Mouse (Mus musculus): ENCODE data around the gene Wnt11. TPM values are rescaled to one million over a fixed set of nuclear protein-coding genes. Genes with fewer than 3 reads are reported as not detected.

Gene Wnt11
- polyA plus RNA-seq, 1 experiment from 2014 or later: 0.80 TPM

- Histone ChIP-seq H3K4me3 (ENCODE audit: low read depth, low read length) (no peak overlapping the region), H3K4me1 (replicated peaks; ENCODE audit: control insufficient read depth, insufficient read depth, low read length) (no peaks in the 10 kb centered on the region), H3K27me3 (replicated peaks; ENCODE audit: control insufficient read depth, insufficient read depth, low read length) (no peaks in the 10 kb centered on the region), H3K4me2 (replicated peaks; ENCODE audit: low read depth) (no peak overlapping the region), H3K9ac (ENCODE audit: low read depth, low read length) (no peak overlapping the region), H3K36me3 (ENCODE audit: control insufficient read depth, insufficient read depth) (no peaks in the 10 kb centered on the region), H3K9me3 (ENCODE audit: control insufficient read depth) (no peaks in the 10 kb centered on the region), H3K27ac (ENCODE audit: low read depth, low read length) (no peak overlapping the region)
- ATAC-seq: no peak
- 75% methylated on average over 3 of the region's 3 CpGs for WGBS
- TF ChIP-seq CTCF (IDR thresholded peaks at IDR 0.05; ENCODE audit: low read depth): no peak
These were observed 40.5 kb upstream of the Wnt11 start for GRCm38 (mm10) chr7:98794444-98794843.

GRCm38 (mm10) chr7:98795637-98796036 lies 39.3 kb upstream of the Wnt11 start:
- WGBS: 66% methylated on average over 5 of the region's 5 CpGs
- no peak overlapping the region for H3K27ac ChIP-seq (ENCODE audit: low read depth, low read length)
- no peak for TF ChIP-seq CTCF (IDR thresholded peaks at IDR 0.05; ENCODE audit: low read depth)

DNA sequence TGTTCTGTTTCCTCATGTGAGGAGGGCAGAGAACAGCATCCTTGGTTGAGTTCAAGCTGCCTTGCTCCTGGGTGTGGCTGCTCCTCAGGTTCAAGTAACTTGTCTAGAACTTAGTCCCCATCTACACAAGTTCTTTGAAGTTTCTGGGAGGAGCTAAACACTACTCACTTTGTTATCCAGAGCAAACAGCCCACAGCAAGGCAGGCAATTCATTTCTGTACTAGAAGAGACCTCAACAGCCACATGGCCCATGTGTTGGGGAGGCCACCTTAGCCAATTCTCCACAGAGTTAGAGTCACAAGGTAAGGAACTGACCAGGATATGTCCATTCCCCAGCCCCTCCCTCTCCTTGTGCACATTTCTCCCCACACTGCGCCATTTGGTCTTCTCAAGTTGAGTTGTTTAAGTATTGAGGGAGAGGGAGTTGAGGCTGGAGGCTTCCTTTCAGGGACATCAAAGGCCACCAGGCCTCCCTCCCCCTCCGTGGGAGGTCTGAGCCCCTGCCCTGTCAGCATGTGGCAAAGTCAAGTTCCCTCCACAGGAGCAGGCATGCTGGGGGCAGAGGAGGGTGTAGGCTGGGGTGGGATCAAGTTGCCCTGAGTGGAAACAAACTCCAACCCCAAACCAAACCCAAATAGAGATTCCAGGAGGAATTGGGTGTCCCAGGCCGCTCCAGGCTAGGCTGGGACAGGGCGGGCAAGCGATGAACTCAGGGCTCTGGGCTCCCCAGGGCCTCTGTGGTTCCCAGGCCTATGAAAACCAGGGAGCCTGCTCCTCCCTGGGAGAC lies 37.4 kb upstream of the Wnt11 start:
- TF ChIP-seq CTCF (IDR thresholded peaks at IDR 0.05; ENCODE audit: low read depth): no peak
- no peak for ATAC-seq
- WGBS: 58% methylated on average over 5 of the region's 5 CpGs

More at GRCm38 (mm10) chr7:98795637-98796036, 39.3 kb upstream of the Wnt11 start:
- no peak for ATAC-seq
- H3K4me1 ChIP-seq (replicated peaks; ENCODE audit: control insufficient read depth, insufficient read depth, low read length): no peaks in the 10 kb centered on the region
- no peaks in the 10 kb centered on the region for H3K27me3 ChIP-seq (replicated peaks; ENCODE audit: control insufficient read depth, insufficient read depth, low read length)
- H3K36me3 ChIP-seq (ENCODE audit: control insufficient read depth, insufficient read depth): no peaks in the 10 kb centered on the region
- no peak overlapping the region for H3K9ac ChIP-seq (ENCODE audit: low read depth, low read length)
- H3K4me3 ChIP-seq (ENCODE audit: low read depth, low read length): no peak overlapping the region
- no peak overlapping the region for H3K4me2 ChIP-seq (replicated peaks; ENCODE audit: low read depth)
- H3K9me3 ChIP-seq (ENCODE audit: control insufficient read depth): no peaks in the 10 kb centered on the region

GRCm38 (mm10) chr7:98798134-98798417 lies 36.8 kb upstream of the Wnt11 start:
- Histone ChIP-seq H3K36me3 (ENCODE audit: control insufficient read depth, insufficient read depth) (no peaks in the 10 kb centered on the region), H3K9ac (ENCODE audit: low read depth, low read length) (no peak overlapping the region), H3K4me3 (ENCODE audit: low read depth, low read length) (no peak overlapping the region), H3K27ac (ENCODE audit: low read depth, low read length) (no peak overlapping the region), H3K4me1 (replicated peaks; ENCODE audit: control insufficient read depth, insufficient read depth, low read length) (no peaks in the 10 kb centered on the region), H3K27me3 (replicated peaks; ENCODE audit: control insufficient read depth, insufficient read depth, low read length) (no peaks in the 10 kb centered on the region), H3K9me3 (ENCODE audit: control insufficient read depth) (no peaks in the 10 kb centered on the region), H3K4me2 (replicated peaks; ENCODE audit: low read depth) (no peak overlapping the region)
- no peak for TF ChIP-seq CTCF (IDR thresholded peaks at IDR 0.05; ENCODE audit: low read depth)
- no peak for ATAC-seq
- WGBS: 45% methylated on average over 3 of the region's 3 CpGs

More for the DNA sequence above, 37.4 kb upstream of the Wnt11 start:
- Histone ChIP-seq H3K36me3 (ENCODE audit: control insufficient read depth, insufficient read depth) (no peaks in the 10 kb centered on the region), H3K4me3 (ENCODE audit: low read depth, low read length) (no peak overlapping the region), H3K9ac (ENCODE audit: low read depth, low read length) (no peak overlapping the region), H3K4me1 (replicated peaks; ENCODE audit: control insufficient read depth, insufficient read depth, low read length) (no peaks in the 10 kb centered on the region), H3K27me3 (replicated peaks; ENCODE audit: control insufficient read depth, insufficient read depth, low read length) (no peaks in the 10 kb centered on the region), H3K27ac (ENCODE audit: low read depth, low read length) (no peak overlapping the region), H3K4me2 (replicated peaks; ENCODE audit: low read depth) (no peak overlapping the region), H3K9me3 (ENCODE audit: control insufficient read depth) (no peaks in the 10 kb centered on the region)

- ATAC-seq: no peak
- H3K27ac ChIP-seq (ENCODE audit: low read depth, low read length): no peak overlapping the region
- no peak for TF ChIP-seq CTCF (IDR thresholded peaks at IDR 0.05; ENCODE audit: low read depth)
- H3K9me3 ChIP-seq (ENCODE audit: control insufficient read depth): no peaks in the 10 kb centered on the region
- 66% methylated on average over 8 of the region's 8 CpGs for WGBS
- no peak overlapping the region for H3K4me2 ChIP-seq (replicated peaks; ENCODE audit: low read depth)
- no peak overlapping the region for H3K4me3 ChIP-seq (ENCODE audit: low read depth, low read length)
- H3K36me3 ChIP-seq (ENCODE audit: control insufficient read depth, insufficient read depth): no peaks in the 10 kb centered on the region
- no peaks in the 10 kb centered on the region for H3K27me3 ChIP-seq (replicated peaks; ENCODE audit: control insufficient read depth, insufficient read depth, low read length)
- H3K4me1 ChIP-seq (replicated peaks; ENCODE audit: control insufficient read depth, insufficient read depth, low read length): no peaks in the 10 kb centered on the region
- no peak overlapping the region for H3K9ac ChIP-seq (ENCODE audit: low read depth, low read length)
These were observed 34.5 kb upstream of the Wnt11 start for GRCm38 (mm10) chr7:98800435-98800834.

DNA sequence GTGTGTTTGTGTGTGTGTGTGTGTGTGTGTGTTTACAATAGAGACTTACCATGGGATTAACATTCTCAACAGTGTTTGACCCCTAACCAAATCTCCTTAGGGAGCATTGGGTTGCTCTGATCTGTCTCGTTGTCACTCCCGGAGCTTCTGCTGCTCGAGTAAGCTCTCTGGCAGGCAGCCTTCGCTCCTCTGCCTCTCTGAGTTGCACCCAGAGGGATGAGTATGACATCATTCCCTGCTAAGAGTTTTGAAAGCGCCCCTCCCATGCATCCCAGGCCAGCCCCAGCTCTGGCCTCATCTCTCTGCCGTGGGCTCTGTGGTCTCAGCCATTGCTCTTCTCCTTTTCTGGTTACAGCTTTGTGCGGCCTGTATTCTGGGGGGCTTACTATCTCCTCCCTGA lies 33.8 kb upstream of the Wnt11 start:
- ATAC-seq: no peak
- no peak for TF ChIP-seq CTCF (IDR thresholded peaks at IDR 0.05; ENCODE audit: low read depth)
- Histone ChIP-seq H3K4me3 (ENCODE audit: low read depth, low read length) (no peak overlapping the region), H3K9me3 (ENCODE audit: control insufficient read depth) (no peaks in the 10 kb centered on the region), H3K9ac (ENCODE audit: low read depth, low read length) (no peak overlapping the region), H3K4me1 (replicated peaks; ENCODE audit: control insufficient read depth, insufficient read depth, low read length) (no peaks in the 10 kb centered on the region), H3K27me3 (replicated peaks; ENCODE audit: control insufficient read depth, insufficient read depth, low read length) (no peaks in the 10 kb centered on the region), H3K27ac (ENCODE audit: low read depth, low read length) (no peak overlapping the region; the same call in 1 of the 2 replicates), H3K4me2 (replicated peaks; ENCODE audit: low read depth) (no peak overlapping the region), H3K36me3 (ENCODE audit: control insufficient read depth, insufficient read depth) (no peaks in the 10 kb centered on the region)
- WGBS: 54% methylated on average over 7 of the region's 7 CpGs

Measured in intestine, postnatal 0 days (tissue).